Mouse (Mus musculus): ENCODE results near the gene Ubqlnl. TPM values are rescaled to one million over a fixed set of nuclear protein-coding genes. Genes with fewer than 3 reads are reported as not detected.

Gene Ubqlnl
- polyA plus RNA-seq, 1 experiment from 2014 or later: not detected

GRCm38 (mm10) chr7:104129726-104130125, 20.6 kb downstream of the Ubqlnl start, which contains the start of gene Ubqln5:
Ubqln5 (minus strand) TSS chr7:104129826.
- 96% methylated on average over 5 of the region's 5 CpGs for WGBS
- H3K9ac ChIP-seq (replicated peaks): no peak within 1 kb of the TSS
- H3K9me3 ChIP-seq: no peaks in the 10 kb centered on the region
- no peak within 1 kb of the TSS for H3K4me2 ChIP-seq (replicated peaks)
- no peaks in the 10 kb centered on the region for H3K4me1 ChIP-seq (replicated peaks)
- H3K27ac ChIP-seq: no peak within 1 kb of the TSS
- H3K27me3 ChIP-seq: no peaks in the 10 kb centered on the region
- no peaks in the 10 kb centered on the region for H3K36me3 ChIP-seq
- no peak for ATAC-seq
- no peak within 1 kb of the TSS for H3K4me3 ChIP-seq (replicated peaks)

- Histone ChIP-seq H3K9ac (replicated peaks) (no peak within 1 kb of the TSS), H3K4me3 (replicated peaks) (no peak within 1 kb of the TSS), H3K27me3 (no peaks in the 10 kb centered on the region), H3K27ac (no peak within 1 kb of the TSS), H3K36me3 (no peaks in the 10 kb centered on the region), H3K4me2 (replicated peaks) (no peak within 1 kb of the TSS), H3K9me3 (no peaks in the 10 kb centered on the region), H3K4me1 (replicated peaks) (no peaks in the 10 kb centered on the region)
- ATAC-seq: no peak
Measured at GRCm38 (mm10) chr7:104104757-104104972, 45.7 kb downstream of the Ubqlnl start, which contains the start of gene Olfr646. Olfr646 (plus strand) TSS chr7:104104873.

GRCm38 (mm10) chr7:104103913-104104756, 46.2 kb downstream of the Ubqlnl start:
- Histone ChIP-seq H3K36me3 (no peaks in the 10 kb centered on the region), H3K27me3 (no peaks in the 10 kb centered on the region), H3K4me2 (replicated peaks) (no peak overlapping the region), H3K9ac (replicated peaks) (no peak overlapping the region), H3K4me3 (replicated peaks) (no peak overlapping the region), H3K9me3 (no peaks in the 10 kb centered on the region), H3K27ac (no peak overlapping the region), H3K4me1 (replicated peaks) (no peaks in the 10 kb centered on the region)
- WGBS: 65% methylated on average over 4 of the region's 4 CpGs
- ATAC-seq: no peak

Other genes starting within 250 kb of the Ubqlnl start
- not detected in 2 replicates for gene Olfr65, start 247.1 kb downstream of the Ubqlnl start, polyA plus RNA-seq (2015; fragmentation: Nextera tagmentation; extraction: Ambion mirVana)
- not detected in 2 replicates for gene Olfr631, start 221.7 kb downstream of the Ubqlnl start, polyA plus RNA-seq (2015; fragmentation: Nextera tagmentation; extraction: Ambion mirVana)
- gene Olfr632, start 216.2 kb downstream of the Ubqlnl start, polyA plus RNA-seq (2015; fragmentation: Nextera tagmentation; extraction: Ambion mirVana): not detected in 2 replicates
- gene Olfr633, start 206.1 kb downstream of the Ubqlnl start, polyA plus RNA-seq (2015; fragmentation: Nextera tagmentation; extraction: Ambion mirVana): not detected in 2 replicates
- 0.03 TPM in 1 of 2 replicates, not detected in the other for gene Olfr635, start 179.4 kb downstream of the Ubqlnl start, polyA plus RNA-seq (2015; fragmentation: Nextera tagmentation; extraction: Ambion mirVana)
- not detected in 2 replicates for gene Olfr638, start 151.8 kb downstream of the Ubqlnl start, polyA plus RNA-seq (2015; fragmentation: Nextera tagmentation; extraction: Ambion mirVana)
- 0.03 TPM in 1 of 2 replicates, not detected in the other for gene Olfr639, start 133.3 kb downstream of the Ubqlnl start, polyA plus RNA-seq (2015; fragmentation: Nextera tagmentation; extraction: Ambion mirVana)
- not detected in 2 replicates for gene Olfr640, start 125.0 kb downstream of the Ubqlnl start, polyA plus RNA-seq (2015; fragmentation: Nextera tagmentation; extraction: Ambion mirVana)
- not detected in 2 replicates for gene Olfr641, start 115.1 kb downstream of the Ubqlnl start, polyA plus RNA-seq (2015; fragmentation: Nextera tagmentation; extraction: Ambion mirVana)
- gene Olfr642, start 97.9 kb downstream of the Ubqlnl start, polyA plus RNA-seq (2015; fragmentation: Nextera tagmentation; extraction: Ambion mirVana): not detected in 2 replicates
- not detected in 2 replicates for gene 4930516K23Rik, start 89.1 kb downstream of the Ubqlnl start, polyA plus RNA-seq (2015; fragmentation: Nextera tagmentation; extraction: Ambion mirVana)
- not detected in 2 replicates for gene Olfr644, start 78.7 kb downstream of the Ubqlnl start, polyA plus RNA-seq (2015; fragmentation: Nextera tagmentation; extraction: Ambion mirVana)
- not detected in 2 replicates for gene Olfr645, start 65.1 kb downstream of the Ubqlnl start, polyA plus RNA-seq (2015; fragmentation: Nextera tagmentation; extraction: Ambion mirVana)
- gene Olfr646, start 45.7 kb downstream of the Ubqlnl start, polyA plus RNA-seq (2015; fragmentation: Nextera tagmentation; extraction: Ambion mirVana): not detected in 2 replicates
- not detected in 2 replicates for gene Ubqln5, start 20.7 kb downstream of the Ubqlnl start, polyA plus RNA-seq (2015; fragmentation: Nextera tagmentation; extraction: Ambion mirVana)
- gene Olfr643, start 13.2 kb downstream of the Ubqlnl start, polyA plus RNA-seq (2015; fragmentation: Nextera tagmentation; extraction: Ambion mirVana): not detected in 2 replicates
- gene Ubqln3, start 7.3 kb downstream of the Ubqlnl start, polyA plus RNA-seq (2015; fragmentation: Nextera tagmentation; extraction: Ambion mirVana): not detected in 2 replicates
- gene Olfm5, start 14.3 kb upstream of the Ubqlnl start, polyA plus RNA-seq (2015; fragmentation: Nextera tagmentation; extraction: Ambion mirVana): not detected in 2 replicates
- 0.26 and 0.46 TPM in 2 replicates for gene Olfr648, start 32.8 kb upstream of the Ubqlnl start, polyA plus RNA-seq (2015; fragmentation: Nextera tagmentation; extraction: Ambion mirVana)
- gene Olfr649, start 45.4 kb upstream of the Ubqlnl start, polyA plus RNA-seq (2015; fragmentation: Nextera tagmentation; extraction: Ambion mirVana): not detected in 2 replicates
- gene Trim6, start 68.2 kb upstream of the Ubqlnl start, polyA plus RNA-seq (2015; fragmentation: Nextera tagmentation; extraction: Ambion mirVana): 0.32 and 0.59 TPM in 2 replicates
- gene Trim34a, start 93.9 kb upstream of the Ubqlnl start, polyA plus RNA-seq (2015; fragmentation: Nextera tagmentation; extraction: Ambion mirVana): 0.46 and 0.75 TPM in 2 replicates
- gene Trim5, start 137.5 kb upstream of the Ubqlnl start, polyA plus RNA-seq (2015; fragmentation: Nextera tagmentation; extraction: Ambion mirVana): not detected in 2 replicates
- 1.4 and 2.0 TPM in 2 replicates for gene Trim12a, start 164.9 kb upstream of the Ubqlnl start, polyA plus RNA-seq (2015; fragmentation: Nextera tagmentation; extraction: Ambion mirVana)
- gene Trim34b, start 178.9 kb upstream of the Ubqlnl start, polyA plus RNA-seq (2015; fragmentation: Nextera tagmentation; extraction: Ambion mirVana): not detected in 2 replicates
- gene Trim12c, start 202.8 kb upstream of the Ubqlnl start, polyA plus RNA-seq (2015; fragmentation: Nextera tagmentation; extraction: Ambion mirVana): 1.1 and 1.5 TPM in 2 replicates
- gene Trim30b, start 219.3 kb upstream of the Ubqlnl start, polyA plus RNA-seq (2015; fragmentation: Nextera tagmentation; extraction: Ambion mirVana): not detected in 2 replicates